Mouse (Mus musculus): ENCODE measurements around the gene Peli1. TPM values are rescaled to one million over a fixed set of nuclear protein-coding genes. Genes with fewer than 3 reads are reported as not detected.

The Peli1 gene
- polyA plus RNA-seq, 1 experiment, result 3.5 TPM

- Histone ChIP-seq H3K36me3 (ENCODE audit: control insufficient read depth, insufficient read depth) (no peaks in the 10 kb centered on the region), H3K4me3 (ENCODE audit: insufficient read depth, poor library complexity, severe bottlenecking) (no peak overlapping the region), H3K27me3 (ENCODE audit: control insufficient read depth, insufficient read depth, insufficient read length) (no peaks in the 10 kb centered on the region), H3ac (ENCODE audit: control insufficient read depth, insufficient read length, low read depth) (no peak overlapping the region), H3K79me3 (ENCODE audit: low read depth) (peaks cover 17% of the 10 kb centered on the region), H3K79me2 (ENCODE audit: control insufficient read depth, insufficient read depth) (peaks cover 66% of the 10 kb centered on the region)
- no peak for TF ChIP-seq MYOG (IDR thresholded peaks at IDR 0.05; ENCODE audit: control insufficient read depth, extremely low read depth, insufficient read length)
- no peak for TF ChIP-seq MAX (IDR thresholded peaks at IDR 0.05)
These were observed 18.2 kb downstream of the Peli1 start for GRCm38 (mm10) chr11:21109279-21109678.

DNA sequence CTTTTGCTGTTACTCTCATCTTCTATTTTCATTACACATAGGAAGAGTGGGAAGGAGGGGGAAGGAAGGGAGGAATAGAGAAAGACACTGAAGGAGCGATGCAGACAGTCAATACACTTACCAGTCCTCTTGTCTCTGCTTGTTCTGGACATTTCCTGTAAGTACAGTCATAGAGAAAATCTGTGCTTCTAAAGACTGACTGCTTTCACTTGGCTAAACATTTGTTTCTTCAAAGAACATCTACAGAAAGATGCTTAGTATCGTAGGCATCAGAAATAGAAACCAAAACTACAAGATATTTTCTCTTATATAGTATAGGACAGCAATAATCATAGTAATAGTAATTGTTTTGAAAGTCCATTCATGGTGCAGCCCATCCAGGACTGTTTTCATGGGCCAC, 23.4 kb downstream of the Peli1 start:
- H3K4me3 ChIP-seq (ENCODE audit: insufficient read depth, poor library complexity, severe bottlenecking), result no peak overlapping the region
- peaks cover under 1% of the 10 kb centered on the region for H3K36me3 ChIP-seq (ENCODE audit: control insufficient read depth, insufficient read depth)
- H3K27me3 ChIP-seq (ENCODE audit: control insufficient read depth, insufficient read depth, insufficient read length), result no peaks in the 10 kb centered on the region
- H3K79me2 ChIP-seq (ENCODE audit: control insufficient read depth, insufficient read depth), result peaks cover 64% of the 10 kb centered on the region
- no peak overlapping the region for H3ac ChIP-seq (ENCODE audit: control insufficient read depth, insufficient read length, low read depth)
- H3K79me3 ChIP-seq (ENCODE audit: low read depth), result peaks cover 24% of the 10 kb centered on the region
- TF ChIP-seq MAX (IDR thresholded peaks at IDR 0.05), result no peak
- no peak for TF ChIP-seq CEBPB (IDR thresholded peaks at IDR 0.05; ENCODE audit: low read depth)
- TF ChIP-seq CTCF (IDR thresholded peaks at IDR 0.05; ENCODE audit: control insufficient read depth, insufficient read depth, insufficient read length), result no peak
- no peak for TF ChIP-seq USF1 (IDR thresholded peaks at IDR 0.05; ENCODE audit: low read depth)
- TF ChIP-seq MYOG (IDR thresholded peaks at IDR 0.05; ENCODE audit: control insufficient read depth, extremely low read depth, insufficient read length), result no peak
- no peak for TF ChIP-seq FOSL1 (IDR thresholded peaks at IDR 0.05; ENCODE audit: insufficient read depth, low read length, poor library complexity, severe bottlenecking)
- TF ChIP-seq MYOD1 (IDR thresholded peaks at IDR 0.05; ENCODE audit: control insufficient read depth, insufficient read length, low read depth), result no peak

DNA sequence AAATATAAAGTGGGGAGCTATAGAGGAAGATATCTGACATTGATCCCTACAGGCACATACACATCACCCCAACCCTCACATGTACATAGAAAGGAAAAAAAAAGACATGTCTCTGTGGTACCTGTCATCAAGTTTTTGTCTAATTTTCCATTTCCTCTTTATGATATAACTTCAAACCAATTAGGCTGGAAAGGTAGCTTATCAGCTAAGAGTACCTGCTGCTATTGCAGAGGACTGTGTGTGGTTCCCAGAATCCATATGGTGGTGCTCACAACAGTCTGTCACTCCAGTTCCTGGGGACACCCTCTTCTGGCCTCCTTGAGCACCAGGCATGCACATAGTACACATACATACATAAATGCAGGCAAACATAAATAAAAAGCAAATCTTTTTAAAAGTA, 24.7 kb downstream of the Peli1 start:
- TF ChIP-seq USF1 (IDR thresholded peaks at IDR 0.05; ENCODE audit: low read depth) (no peak), CTCF (IDR thresholded peaks at IDR 0.05; ENCODE audit: control insufficient read depth, insufficient read depth, insufficient read length) (no peak), FOSL1 (IDR thresholded peaks at IDR 0.05; ENCODE audit: insufficient read depth, low read length, poor library complexity, severe bottlenecking) (no peak), MAX (IDR thresholded peaks at IDR 0.05) (no peak), MYOD1 (IDR thresholded peaks at IDR 0.05; ENCODE audit: control insufficient read depth, insufficient read length, low read depth) (no peak), MYOG (IDR thresholded peaks at IDR 0.05; ENCODE audit: control insufficient read depth, extremely low read depth, insufficient read length) (no peak), CEBPB (IDR thresholded peaks at IDR 0.05; ENCODE audit: low read depth) (no peak)

GRCm38 (mm10) chr11:21116623-21117295, 25.7 kb downstream of the Peli1 start:
- Histone ChIP-seq H3K79me2 (ENCODE audit: control insufficient read depth, insufficient read depth) (peaks cover 66% of the 10 kb centered on the region), H3K36me3 (ENCODE audit: control insufficient read depth, insufficient read depth) (peaks cover 4% of the 10 kb centered on the region), H3K4me3 (ENCODE audit: insufficient read depth, poor library complexity, severe bottlenecking) (no peak overlapping the region), H3ac (ENCODE audit: control insufficient read depth, insufficient read length, low read depth) (no peak overlapping the region), H3K79me3 (ENCODE audit: low read depth) (peaks cover 24% of the 10 kb centered on the region), H3K27me3 (ENCODE audit: control insufficient read depth, insufficient read depth, insufficient read length) (no peaks in the 10 kb centered on the region)
- TF ChIP-seq CTCF (IDR thresholded peaks at IDR 0.05; ENCODE audit: control insufficient read depth, insufficient read depth, insufficient read length) (no peak), MYOG (IDR thresholded peaks at IDR 0.05; ENCODE audit: control insufficient read depth, extremely low read depth, insufficient read length) (no peak), FOSL1 (IDR thresholded peaks at IDR 0.05; ENCODE audit: insufficient read depth, low read length, poor library complexity, severe bottlenecking) (no peak), MAX (IDR thresholded peaks at IDR 0.05) (no peak), USF1 (IDR thresholded peaks at IDR 0.05; ENCODE audit: low read depth) (no peak), MYOD1 (IDR thresholded peaks at IDR 0.05; ENCODE audit: control insufficient read depth, insufficient read length, low read depth) (no peak), CEBPB (IDR thresholded peaks at IDR 0.05; ENCODE audit: low read depth) (no peak)

More for the DNA sequence above, 24.7 kb downstream of the Peli1 start:
- Histone ChIP-seq H3K36me3 (ENCODE audit: control insufficient read depth, insufficient read depth) (peaks cover 4% of the 10 kb centered on the region), H3ac (ENCODE audit: control insufficient read depth, insufficient read length, low read depth) (no peak overlapping the region), H3K27me3 (ENCODE audit: control insufficient read depth, insufficient read depth, insufficient read length) (no peaks in the 10 kb centered on the region), H3K79me2 (ENCODE audit: control insufficient read depth, insufficient read depth) (peaks cover 64% of the 10 kb centered on the region), H3K4me3 (ENCODE audit: insufficient read depth, poor library complexity, severe bottlenecking) (no peak overlapping the region), H3K79me3 (ENCODE audit: low read depth) (peaks cover 24% of the 10 kb centered on the region)

DNA sequence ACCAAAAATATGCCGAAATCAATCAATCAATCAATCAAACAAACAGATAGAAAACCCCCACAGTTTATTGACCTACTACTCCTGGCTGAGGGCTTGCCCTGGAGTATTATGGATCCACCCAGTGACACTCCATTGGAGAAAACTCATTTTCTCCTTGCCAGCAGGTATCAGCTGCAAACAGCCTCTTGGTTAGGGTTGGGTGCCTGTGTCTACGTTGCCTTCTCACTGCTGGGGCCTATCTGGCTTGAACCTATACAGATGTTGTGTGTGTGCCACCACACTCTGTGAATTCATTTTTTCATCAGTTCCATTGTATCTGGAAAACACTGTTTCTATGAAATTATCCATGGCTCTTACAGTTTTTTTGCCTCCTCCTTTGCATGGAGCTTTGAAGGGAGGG, 30.6 kb downstream of the Peli1 start:
- TF ChIP-seq CTCF (IDR thresholded peaks at IDR 0.05; ENCODE audit: control insufficient read depth, insufficient read depth, insufficient read length) (no peak), MYOD1 (IDR thresholded peaks at IDR 0.05; ENCODE audit: control insufficient read depth, insufficient read length, low read depth) (no peak), CEBPB (IDR thresholded peaks at IDR 0.05; ENCODE audit: low read depth) (no peak), MYOG (IDR thresholded peaks at IDR 0.05; ENCODE audit: control insufficient read depth, extremely low read depth, insufficient read length) (no peak), MAX (IDR thresholded peaks at IDR 0.05) (no peak), FOSL1 (IDR thresholded peaks at IDR 0.05; ENCODE audit: insufficient read depth, low read length, poor library complexity, severe bottlenecking) (no peak), USF1 (IDR thresholded peaks at IDR 0.05; ENCODE audit: low read depth) (no peak)
- Histone ChIP-seq H3ac (ENCODE audit: control insufficient read depth, insufficient read length, low read depth) (no peak overlapping the region), H3K27me3 (ENCODE audit: control insufficient read depth, insufficient read depth, insufficient read length) (no peaks in the 10 kb centered on the region), H3K79me2 (ENCODE audit: control insufficient read depth, insufficient read depth) (peaks cover 66% of the 10 kb centered on the region), H3K36me3 (ENCODE audit: control insufficient read depth, insufficient read depth) (peaks cover 4% of the 10 kb centered on the region), H3K79me3 (ENCODE audit: low read depth) (peaks cover 21% of the 10 kb centered on the region), H3K4me3 (ENCODE audit: insufficient read depth, poor library complexity, severe bottlenecking) (no peak overlapping the region)

DNA sequence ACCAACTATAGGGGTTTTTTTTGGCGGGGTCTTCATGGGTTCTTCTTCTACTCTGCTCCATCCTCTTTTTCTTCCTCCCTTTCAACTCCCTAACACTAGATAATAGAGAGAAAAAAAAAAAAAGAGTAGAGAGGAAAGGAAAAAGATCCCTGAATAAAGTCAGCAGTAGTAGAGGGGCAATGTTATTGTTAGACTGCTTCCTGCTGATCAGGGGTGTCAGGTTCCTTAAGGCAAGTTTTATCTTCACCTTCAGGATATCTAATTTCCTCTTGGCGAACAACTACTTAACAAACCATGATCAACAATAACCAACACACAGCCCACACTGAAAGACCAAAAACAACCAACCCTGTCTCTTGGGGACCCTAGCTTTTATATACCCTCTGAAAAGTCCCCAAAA, 31.3 kb downstream of the Peli1 start:
- Histone ChIP-seq H3K27me3 (ENCODE audit: control insufficient read depth, insufficient read depth, insufficient read length) (no peaks in the 10 kb centered on the region), H3K4me3 (ENCODE audit: insufficient read depth, poor library complexity, severe bottlenecking) (no peak overlapping the region), H3K79me2 (ENCODE audit: control insufficient read depth, insufficient read depth) (peaks cover 66% of the 10 kb centered on the region), H3K36me3 (ENCODE audit: control insufficient read depth, insufficient read depth) (peaks cover 4% of the 10 kb centered on the region), H3K79me3 (ENCODE audit: low read depth) (peaks cover 22% of the 10 kb centered on the region), H3ac (ENCODE audit: control insufficient read depth, insufficient read length, low read depth) (no peak overlapping the region)
- no peak for TF ChIP-seq MAX (IDR thresholded peaks at IDR 0.05)
- no peak for TF ChIP-seq USF1 (IDR thresholded peaks at IDR 0.05; ENCODE audit: low read depth)

Measured in C2C12 (cell line).